ENCODE assay signal across 21 mouse cellular contexts in the genomic region with DNA sequence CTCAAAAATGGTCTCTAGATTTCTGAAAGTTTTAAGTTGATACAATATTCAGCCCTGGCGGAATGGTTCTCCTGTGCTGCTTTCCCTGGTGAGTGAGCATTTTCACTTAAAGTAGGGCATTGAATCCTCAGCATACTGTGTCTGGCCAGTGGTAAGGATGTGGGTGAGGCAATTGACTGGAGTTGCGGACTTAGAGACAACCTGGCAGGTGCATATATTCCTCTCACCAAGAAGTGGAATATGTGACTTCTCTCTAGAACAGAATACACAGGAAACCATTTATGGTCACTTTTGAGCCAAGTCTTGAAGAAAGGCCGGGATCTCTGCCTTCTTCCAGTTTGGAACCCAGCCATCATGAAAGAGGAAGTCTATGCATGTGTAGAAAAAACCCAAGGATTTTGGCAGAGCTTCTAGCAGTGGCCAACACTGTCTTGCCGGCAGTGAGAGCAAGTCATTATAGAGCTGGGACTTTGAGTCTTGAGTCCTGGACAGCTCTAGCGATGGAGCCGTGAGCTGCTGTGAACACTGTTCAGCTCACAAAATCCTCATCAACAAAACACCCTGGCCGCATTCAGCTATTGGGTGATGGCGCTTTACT. TPM values are rescaled to one million over a fixed set of nuclear protein-coding genes. Genes with fewer than 3 reads are reported as not detected.
DNase-seq lines count a peak whose midpoint lies in the region; ATAC-seq and TF ChIP-seq lines count a peak whose summit lies in the region.
"Had no signal": no experiment of that assay in that cellular context is flagged by ENCODE, and none has a peak within 500 bp of the region (broad histone marks: within the 10 kb centered on the region; RNA-seq: fewer than 3 reads in every experiment).

No protein-coding gene starts in this region.

- WGBS in lung, adult 2 months: 57% methylated on average over 8 of the region's 8 CpGs

- no peak for DNase-seq in frontal cortex, adult 2 months (ENCODE audit: extremely low spot score in 1 of 2, low spot score in 1 of 2)
- peak; percentile 23 for DNase-seq in kidney, postnatal 14 days
- DNase-seq in kidney, postnatal 25 days: no peak
- peak; percentile 30 for DNase-seq in lung, postnatal 10 days
- no peak for DNase-seq in lung, adult 2 months
- DNase-seq in layer of hippocampus, postnatal 25 days (ENCODE audit: extremely low spot score in 1 of 2, low spot score in 1 of 2): no peak
- DNase-seq: adrenal gland, adult 2 months; cerebellum, adult 11-12 months; cerebellum, postnatal 10 days; gastrocnemius, postnatal 25 days; heart, adult 2 months; kidney, adult 18-20 months; kidney, postnatal 36 days; thymus, adult 18-20 months; thymus, postnatal 36 days had no signal

- no peak for TF ChIP-seq POLR2A in lung, adult 2 months (IDR thresholded peaks at IDR 0.05; ENCODE audit: borderline replicate concordance, extremely low read depth, low read depth, low read length)

- H3K4me1 ChIP-seq in lung, adult 2 months (ENCODE audit: control insufficient read depth, insufficient read depth, low read length): no peaks in the 10 kb centered on the region
- H3K4me1 ChIP-seq: hindbrain, embryonic 12.5 days; liver, embryonic 15.5 days; midbrain, embryonic 12.5 days had no signal

- TF ChIP-seq CTCF in lung, adult 2 months (IDR thresholded peaks at IDR 0.05; ENCODE audit: insufficient read depth, low read length): no peak

- no peak overlapping the region for H3K4me3 ChIP-seq in lung, adult 2 months (replicated peaks; ENCODE audit: extremely low read depth, low read depth, low read length)
- H3K4me3 ChIP-seq: forebrain, embryonic 10.5 days; heart, adult 2 months; hindbrain, embryonic 12.5 days; liver, embryonic 15.5 days; midbrain, embryonic 12.5 days had no signal

- ATAC-seq in frontal cortex, adult (ENCODE audit: low TSS enrichment): peak; percentile 41; the same call in 1 of the 2 replicates
- ATAC-seq: forebrain, embryonic 16.5 days had no signal

RNA-seq across cellular contexts. Expression of a gene that starts 6.0 kb away (rescaled TPM):
- polyA plus RNA-seq in frontal cortex, adult 2 months (2012; rRNA removed): 136 and 149 TPM in 2 replicates
- 1.2 and 1.9 TPM in 2 replicates for polyA plus RNA-seq in lung, adult 2 months (2012; rRNA removed)
- total RNA-seq in layer of hippocampus, postnatal 25 days (2021): 100 to 1,000 TPM; 317 to 331 TPM

Comparison
In these comparisons a context has a peak if more than half of its experiments do, and no peak if none do; other contexts are left out.
1. DNase-seq: peak in kidney, postnatal 14 days (single experiment) and lung, postnatal 10 days (single experiment); none in frontal cortex, adult 2 months (0 of 2), kidney, postnatal 25 days (0 of 2), lung, adult 2 months (single experiment) and layer of hippocampus, postnatal 25 days (0 of 2).
2. RNA of a gene that starts 6.0 kb away (polyA plus RNA-seq): 136 to 149 TPM in frontal cortex, adult 2 months; 1.2 to 1.9 TPM in lung, adult 2 months; every median in the first group is over 10 times any median in the second.